Mouse (Mus musculus): ENCODE data around the gene Tmem107.

Gene Tmem107

GRCm38 (mm10) chr11:69075764-69076479 lies 5.3 kb downstream of the Tmem107 start:
- no peak for DNase-seq

GRCm38 (mm10) chr11:69076572-69076971 lies 6.0 kb downstream of the Tmem107 start:
- no peak for DNase-seq

GRCm38 (mm10) chr11:69077316-69077715 lies 6.7 kb downstream of the Tmem107 start:
- no peak for DNase-seq

- DNase-seq = no peak
Observed at GRCm38 (mm10) chr11:69078041-69078440, 7.4 kb downstream of the Tmem107 start.

- DNase-seq = no peak
Observed at GRCm38 (mm10) chr11:69078805-69079438, 8.3 kb downstream of the Tmem107 start.

- no peak for DNase-seq
Observed at GRCm38 (mm10) chr11:69080102-69080854, 9.7 kb downstream of the Tmem107 start.

GRCm38 (mm10) chr11:69080855-69081222 lies 10.2 kb downstream of the Tmem107 start:
- no peak for DNase-seq

- DNase-seq = no peak
Observed at GRCm38 (mm10) chr11:69081613-69082012, 11.0 kb downstream of the Tmem107 start.

GRCm38 (mm10) chr11:69085608-69086007 lies 15.0 kb downstream of the Tmem107 start:
- DNase-seq = no peak

GRCm38 (mm10) chr11:69086390-69086789 lies 15.8 kb downstream of the Tmem107 start:
- peak in 1 of 2 experiments; percentile 4 for DNase-seq

GRCm38 (mm10) chr11:69087082-69087481 lies 16.5 kb downstream of the Tmem107 start:
- DNase-seq = peak in 1 of 2 experiments; percentile 10

GRCm38 (mm10) chr11:69087597-69087996 lies 17.0 kb downstream of the Tmem107 start:
- DNase-seq = peak in 1 of 2 experiments; percentile 19

GRCm38 (mm10) chr11:69088103-69088855 lies 17.7 kb downstream of the Tmem107 start, which contains the start of gene Vamp2:
Gene Vamp2 (plus strand): TSS chr11:69088490.
- DNase-seq = peak; percentile 91 to 98

GRCm38 (mm10) chr11:69088856-69089615 lies 18.4 kb downstream of the Tmem107 start:
- peak in 1 of 2 experiments; percentile 41 for DNase-seq

- peak; percentile 42 to 48 for DNase-seq
Observed at GRCm38 (mm10) chr11:69089616-69090290, 19.1 kb downstream of the Tmem107 start.

GRCm38 (mm10) chr11:69090367-69090766 lies 19.8 kb downstream of the Tmem107 start:
- DNase-seq = peak in 1 of 2 experiments; percentile 7

GRCm38 (mm10) chr11:69091566-69092385 lies 21.2 kb downstream of the Tmem107 start:
- peak in 1 of 2 experiments; percentile 21 for DNase-seq

GRCm38 (mm10) chr11:69092386-69092751 lies 21.8 kb downstream of the Tmem107 start:
- peak; percentile 90 to 92 for DNase-seq

GRCm38 (mm10) chr11:69092871-69093270 lies 22.3 kb downstream of the Tmem107 start:
- DNase-seq = no peak

- peak in 1 of 2 experiments; percentile 30 for DNase-seq
Observed at GRCm38 (mm10) chr11:69093856-69094255, 23.2 kb downstream of the Tmem107 start.

All from cerebellum, adult 18-20 months (tissue).